Mouse (Mus musculus) bone marrow, adult 2 months (tissue): Measurements from ENCODE around the gene Pla2g15.

Source experiments
- CTCF ChIP-seq: fragments of 200-500 bp; IDR thresholded peaks from 2 replicates; pipeline ENCODE4 v1.5.1; 2011; ENCODE audit warnings: low read length, control low read depth; ENCODE audit not compliant: control insufficient read depth, insufficient read depth
- POLR2A ChIP-seq: fragments of 200-500 bp; IDR thresholded peaks from 2 replicates; pipeline ENCODE4 v1.6.1; 2011; ENCODE audit warnings: low read depth, mild to moderate bottlenecking, control low read depth, low read length, borderline replicate concordance; ENCODE audit not compliant: control insufficient read depth

DNA sequence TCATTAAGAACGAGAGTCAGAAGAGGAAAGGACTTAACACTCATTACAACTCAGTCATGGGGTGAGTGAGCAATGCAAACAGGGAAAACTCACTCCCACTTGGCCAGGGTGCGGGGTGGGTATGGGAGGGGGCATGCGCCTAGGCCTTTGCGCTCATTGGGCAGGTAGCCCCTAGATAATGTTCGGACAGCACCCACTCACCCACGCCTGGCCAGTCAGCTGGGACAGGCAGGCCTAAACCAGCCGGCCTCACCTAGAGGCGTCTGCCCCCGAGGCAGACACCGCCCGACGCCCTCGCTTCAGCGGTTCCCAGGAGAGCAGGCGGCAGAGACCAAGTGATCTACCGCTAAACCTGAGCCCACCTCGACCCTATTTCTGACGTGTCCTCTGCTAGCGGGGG lies 14.5 kb upstream of the Pla2g15 start:
- TF ChIP-seq CTCF (no peak), POLR2A (no peak)
